Mouse (Mus musculus) kidney, postnatal 25 days (tissue): ENCODE measurements at regions not wholly inside any gene's neighbourhood (a gene's known extent, or its start where the extent isn't known, plus 50 kb on each side); places are given as distances from the start of the nearest gene placed in this dataset.
A peak's percentile ranks its signal among the peaks of the same experiment; 100 is the strongest.

Experiments used
- DNase-seq, 2 experiments: peaks; one replicate each; pipeline ENCODE4 v3.0.0; 2021; ENCODE audit warnings: mixed read lengths in 2 of 2

GRCm38 (mm10) chr14:78225677-78226076 lies 82.2 kb downstream of the Tnfsf11 start:
- no peak for DNase-seq

GRCm38 (mm10) chr14:78216229-78216963 lies 91.4 kb downstream of the Tnfsf11 start:
- peak; percentile 34 to 74 for DNase-seq

GRCm38 (mm10) chr14:78215491-78215890 lies 92.4 kb downstream of the Tnfsf11 start:
- DNase-seq: no peak

GRCm38 (mm10) chr14:78204566-78204863 lies 103.3 kb downstream of the Tnfsf11 start:
- no peak for DNase-seq

- no peak for DNase-seq
Measured at GRCm38 (mm10) chr14:78203726-78204565, 103.9 kb downstream of the Tnfsf11 start.

GRCm38 (mm10) chr14:78202781-78203180 lies 105.1 kb downstream of the Tnfsf11 start:
- no peak for DNase-seq

- no peak for DNase-seq
Measured at GRCm38 (mm10) chr14:78197483-78197882, 108.7 kb upstream of the Fam216b start.

GRCm38 (mm10) chr14:78179576-78179975 lies 90.8 kb upstream of the Fam216b start:
- DNase-seq: no peak

GRCm38 (mm10) chr14:78173451-78173850 lies 84.6 kb upstream of the Fam216b start:
- no peak for DNase-seq

- DNase-seq: no peak
Measured at GRCm38 (mm10) chr14:78172956-78173355, 84.1 kb upstream of the Fam216b start.

GRCm38 (mm10) chr14:78160819-78161218 lies 72.0 kb upstream of the Fam216b start:
- no peak for DNase-seq

GRCm38 (mm10) chr14:78159567-78159966 lies 70.8 kb upstream of the Fam216b start:
- DNase-seq: no peak

- no peak for DNase-seq
Measured at GRCm38 (mm10) chr14:78157660-78158059, 68.9 kb upstream of the Fam216b start.

GRCm38 (mm10) chr14:78148851-78149250 lies 60.0 kb upstream of the Fam216b start:
- DNase-seq: no peak

- no peak for DNase-seq
Measured at GRCm38 (mm10) chr14:78143751-78144150, 54.9 kb upstream of the Fam216b start.
